Mouse (Mus musculus) midbrain, embryonic 10.5 days (tissue): ENCODE results near the gene Rufy4. TPM values are rescaled to one million over a fixed set of nuclear protein-coding genes. Genes with fewer than 3 reads are reported as not detected.

ENCODE experiments used
- DNase-seq: peaks from one replicate; pipeline ENCODE4 v3.0.0-alpha.2; 2017; ENCODE audit warnings: low spot score
- H3K27ac ChIP-seq: fragments of 300-500 bp; sonication (generic); replicated peaks from 2 replicates; pipeline ENCODE4 v1.5.1; 2016; ENCODE audit warnings: mild to moderate bottlenecking
- H3K27me3 ChIP-seq: fragments of 300-500 bp; sonication (generic); 2 replicates; pipeline ENCODE4 v1.6.1; 2016; ENCODE audit warnings: low read depth, mild to moderate bottlenecking; ENCODE audit not compliant: poor library complexity, severe bottlenecking
- H3K36me3 ChIP-seq: fragments of 300-500 bp; sonication (generic); 2 replicates; pipeline ENCODE4 v1.6.1; 2016; ENCODE audit warnings: mild to moderate bottlenecking, moderate library complexity
- H3K4me1 ChIP-seq: fragments of 300-500 bp; sonication (generic); 2 replicates; pipeline ENCODE4 v1.6.1; 2016
- H3K4me3 ChIP-seq: fragments of 300-500 bp; sonication (generic); 2 replicates; pipeline ENCODE4 v1.5.1; 2016; ENCODE audit warnings: mild to moderate bottlenecking, moderate library complexity
- H3K9me3 ChIP-seq: fragments of 300-500 bp; sonication (generic); replicated peaks from 2 replicates; pipeline ENCODE4 v1.6.1; 2016; ENCODE audit warnings: mild to moderate bottlenecking
- WGBS: fragments of 180-500 bp; shearing (Covaris S2); methylation state at CpG from one replicate; pipeline ENCODE4 v1.1.7; 2016; 5-methylcytosine and 5-hydroxymethylcytosine counted together
- polyA plus RNA-seq: library from polyadenylated mRNA; unstranded; fragments of >200 nt; fragmentation: Nextera tagmentation; extraction: Ambion mirVana; gene quantifications from 2 replicates; pipeline ENCODE4 v1.2.1, GENCODE M21; 2016

Rufy4 gene
- polyA plus RNA-seq, result 0.29 and 0.51 TPM in 2 replicates

- Histone ChIP-seq H3K27me3 (peaks cover 67% of the 10 kb centered on the region), H3K27ac (peak within 1 kb of the TSS; percentile 79), H3K36me3 (no peaks in the 10 kb centered on the region), H3K4me3 (peak within 1 kb of the TSS; percentile 68), H3K4me1 (peaks cover 36% of the 10 kb centered on the region), H3K9me3 (no peaks in the 10 kb centered on the region)
- peak; percentile 76 for DNase-seq
- under 1% methylated on average over 12 of the region's 12 CpGs for WGBS
These were observed at the start of gene Rufy4 for GRCm38 (mm10) chr1:74124991-74125552. Rufy4 (plus strand) TSS chr1:74125541.

- WGBS, result 83% methylated on average over 4 of the region's 4 CpGs
- Histone ChIP-seq H3K4me3 (no peak overlapping the region), H3K27me3 (peaks cover 6% of the 10 kb centered on the region), H3K4me1 (peaks cover 4% of the 10 kb centered on the region; the same call in 1 of the 2 replicates), H3K9me3 (no peaks in the 10 kb centered on the region), H3K27ac (no peak overlapping the region), H3K36me3 (no peaks in the 10 kb centered on the region)
- DNase-seq, result no peak
These were observed 49.1 kb upstream of the Rufy4 start for GRCm38 (mm10) chr1:74076230-74076629.

GRCm38 (mm10) chr1:74077353-74077752, 48.0 kb upstream of the Rufy4 start:
- Histone ChIP-seq H3K4me3 (no peak overlapping the region), H3K9me3 (no peaks in the 10 kb centered on the region), H3K27me3 (no peaks in the 10 kb centered on the region), H3K4me1 (peaks cover 15% of the 10 kb centered on the region), H3K36me3 (no peaks in the 10 kb centered on the region), H3K27ac (no peak overlapping the region)
- peak; percentile 68 for DNase-seq
- 23% methylated on average over 2 of the region's 2 CpGs for WGBS

DNA sequence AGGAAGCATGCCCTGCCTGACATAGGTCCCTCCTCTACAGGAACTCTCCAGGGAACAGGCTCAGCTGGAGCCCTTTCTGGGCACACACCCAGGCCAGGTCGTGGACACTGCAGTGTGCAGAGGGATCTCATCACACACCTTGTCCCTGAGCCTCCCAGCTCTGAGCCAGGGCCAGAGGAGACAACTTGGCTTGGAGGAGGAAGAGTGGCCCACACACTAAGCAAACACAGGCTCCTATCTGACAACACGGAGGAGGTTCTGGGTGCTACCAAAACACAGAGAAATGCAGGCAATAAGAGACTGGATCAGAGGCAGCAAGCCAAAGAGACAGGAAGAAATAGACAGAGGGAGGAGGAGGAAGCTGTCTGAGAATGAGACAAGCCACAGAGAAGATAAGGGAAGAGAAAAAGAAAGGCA, 43.8 kb upstream of the Rufy4 start:
- peak overlapping the region; percentile 52; the same call in 1 of the 2 replicates for H3K27ac ChIP-seq
- no peaks in the 10 kb centered on the region for H3K36me3 ChIP-seq
- DNase-seq, result no peak
- no peak overlapping the region for H3K4me3 ChIP-seq
- WGBS, result 59% methylated on average over 2 of the region's 2 CpGs
- H3K4me1 ChIP-seq, result peaks cover 41% of the 10 kb centered on the region
- H3K27me3 ChIP-seq, result peaks cover 11% of the 10 kb centered on the region; the same call in 1 of the 2 replicates
- H3K9me3 ChIP-seq, result no peaks in the 10 kb centered on the region

DNA sequence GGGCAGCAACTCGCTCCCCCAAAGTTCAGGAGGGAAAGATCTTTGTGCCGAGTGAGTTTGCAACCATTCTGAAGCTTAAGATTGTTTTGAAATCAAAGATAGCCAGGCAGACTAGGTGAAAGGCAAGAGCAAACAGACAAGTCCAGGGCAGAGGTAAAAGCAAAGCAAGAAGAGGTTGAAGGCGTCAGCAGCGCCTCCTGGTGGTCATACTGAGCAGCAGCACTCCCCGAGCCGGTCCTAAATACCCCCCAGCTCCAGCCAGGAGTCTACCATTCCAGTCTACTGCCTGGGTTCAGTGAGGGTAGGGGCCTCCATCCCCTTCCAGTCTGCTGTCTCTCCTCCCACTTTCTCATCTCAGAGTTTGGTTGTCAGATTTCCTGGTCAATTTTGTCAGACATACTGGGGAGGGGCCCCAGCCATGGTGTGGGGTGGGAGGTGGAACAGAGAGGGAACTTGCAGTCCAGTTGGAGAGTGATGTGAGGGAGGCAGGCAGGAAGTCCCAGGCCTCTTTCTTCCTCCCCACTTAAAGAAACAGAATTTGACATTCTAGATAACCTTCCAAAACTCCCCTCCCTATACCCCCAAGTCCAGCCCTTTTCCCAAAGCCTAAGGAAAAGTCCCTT, 42.4 kb upstream of the Rufy4 start:
- Histone ChIP-seq H3K36me3 (no peaks in the 10 kb centered on the region), H3K4me3 (no peak overlapping the region), H3K4me1 (peaks cover 41% of the 10 kb centered on the region), H3K27me3 (peaks cover 11% of the 10 kb centered on the region; the same call in 1 of the 2 replicates), H3K9me3 (no peaks in the 10 kb centered on the region), H3K27ac (no peak overlapping the region)
- peak; percentile 55 for DNase-seq
- 11% methylated on average over 6 of the region's 6 CpGs for WGBS

DNA sequence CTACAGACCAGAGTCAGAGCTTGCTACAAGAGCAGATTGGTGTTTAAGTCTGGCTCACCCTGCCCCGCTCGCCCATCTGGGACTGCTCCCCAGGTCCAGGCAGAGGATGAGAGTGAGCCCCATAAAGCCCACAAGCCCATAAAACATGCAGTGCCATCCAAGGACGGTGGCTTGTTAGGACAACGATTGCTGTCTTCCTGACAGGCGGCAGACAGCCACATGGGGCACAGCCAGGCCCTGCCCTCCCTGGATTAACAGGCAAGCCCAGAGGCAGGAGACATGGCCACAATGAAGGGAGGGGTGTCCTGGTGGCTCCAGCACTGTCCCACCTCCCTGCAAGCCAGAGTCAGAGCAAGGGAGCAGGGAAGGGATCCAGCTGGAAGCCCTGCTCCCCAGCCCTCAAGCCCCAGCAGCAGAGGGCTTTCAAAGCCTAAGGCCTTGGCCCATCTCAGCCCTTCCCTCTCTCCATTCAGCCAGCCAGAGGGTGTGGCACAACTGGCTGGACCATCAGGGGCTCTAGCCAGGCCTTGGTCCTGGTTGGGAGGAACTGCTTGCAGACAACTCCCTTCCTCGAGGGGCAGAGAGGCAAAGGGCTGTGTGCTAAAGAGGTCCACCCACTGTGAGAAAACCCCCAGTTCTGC, 41.2 kb upstream of the Rufy4 start:
- Histone ChIP-seq H3K4me3 (no peak overlapping the region), H3K27ac (peak overlapping the region; percentile 65), H3K4me1 (peaks cover 41% of the 10 kb centered on the region), H3K27me3 (peaks cover 11% of the 10 kb centered on the region; the same call in 1 of the 2 replicates), H3K36me3 (no peaks in the 10 kb centered on the region), H3K9me3 (no peaks in the 10 kb centered on the region)
- no peak for DNase-seq
- WGBS, result 78% methylated on average over 6 of the region's 6 CpGs

DNA sequence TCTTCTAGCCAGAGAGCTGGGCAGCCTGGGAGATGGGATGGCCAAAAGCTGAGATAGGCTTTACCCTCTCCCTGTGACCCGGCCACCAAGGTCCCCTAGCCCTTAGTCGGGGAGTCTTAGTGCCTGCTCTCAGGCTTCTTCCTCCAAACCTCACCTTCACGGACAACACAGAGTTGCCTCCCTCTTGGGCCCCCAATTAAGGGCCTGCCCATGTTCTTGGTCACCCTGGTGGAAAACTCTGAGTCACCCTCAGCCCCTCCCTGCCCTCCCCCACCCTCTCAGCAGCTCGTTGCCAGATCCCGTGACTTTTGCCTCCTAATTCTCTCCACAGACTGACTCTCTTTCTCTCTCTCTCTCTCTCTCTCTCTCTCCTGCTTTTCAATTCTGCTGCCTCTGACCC, 40.6 kb upstream of the Rufy4 start:
- H3K27me3 ChIP-seq, result peaks cover 11% of the 10 kb centered on the region; the same call in 1 of the 2 replicates
- no peaks in the 10 kb centered on the region for H3K36me3 ChIP-seq
- H3K27ac ChIP-seq, result peak overlapping the region; percentile 65
- 50% methylated on average over 5 of the region's 5 CpGs for WGBS
- H3K9me3 ChIP-seq, result no peaks in the 10 kb centered on the region
- peaks cover 43% of the 10 kb centered on the region for H3K4me1 ChIP-seq
- DNase-seq, result no peak
- no peak overlapping the region for H3K4me3 ChIP-seq

GRCm38 (mm10) chr1:74085566-74085965, 39.8 kb upstream of the Rufy4 start:
- no peak overlapping the region for H3K4me3 ChIP-seq
- H3K36me3 ChIP-seq, result no peaks in the 10 kb centered on the region
- peaks cover 51% of the 10 kb centered on the region for H3K4me1 ChIP-seq
- no peaks in the 10 kb centered on the region for H3K9me3 ChIP-seq
- H3K27me3 ChIP-seq, result peaks cover 18% of the 10 kb centered on the region
- H3K27ac ChIP-seq, result no peak overlapping the region
- WGBS, result 91% methylated on average over 7 of the region's 7 CpGs
- no peak for DNase-seq

GRCm38 (mm10) chr1:74088569-74088968, 36.8 kb upstream of the Rufy4 start:
- Histone ChIP-seq H3K27ac (no peak overlapping the region), H3K9me3 (no peaks in the 10 kb centered on the region), H3K36me3 (no peaks in the 10 kb centered on the region), H3K4me3 (no peak overlapping the region), H3K4me1 (peaks cover 50% of the 10 kb centered on the region), H3K27me3 (peaks cover 23% of the 10 kb centered on the region)
- WGBS, result 79% methylated on average over 1 of the region's 1 CpGs
- no peak for DNase-seq

DNA sequence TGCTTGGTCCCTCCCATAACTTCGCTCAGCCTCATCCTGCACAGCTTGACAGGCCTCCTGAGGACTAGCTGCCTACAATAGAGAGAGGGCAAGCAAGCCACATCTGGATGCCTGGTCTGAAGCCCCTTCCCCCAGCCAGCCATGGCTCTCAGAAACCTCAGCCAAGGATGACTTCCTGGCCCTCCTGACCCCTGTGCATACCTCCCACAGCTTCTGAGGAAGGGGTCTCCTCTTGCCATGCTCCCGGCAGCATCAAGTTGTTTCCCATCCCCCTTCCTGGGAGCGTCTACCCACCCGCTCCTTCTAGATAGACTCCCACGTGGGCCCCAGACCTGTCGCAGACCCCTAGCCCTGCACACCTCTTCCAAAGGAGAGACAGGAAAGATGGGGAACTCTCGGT, 35.0 kb upstream of the Rufy4 start:
- peak overlapping the region; percentile 73 for H3K27ac ChIP-seq
- no peak for DNase-seq
- no peaks in the 10 kb centered on the region for H3K9me3 ChIP-seq
- H3K4me1 ChIP-seq, result peaks cover 36% of the 10 kb centered on the region
- WGBS, result 50% methylated on average over 7 of the region's 7 CpGs
- H3K27me3 ChIP-seq, result peaks cover 26% of the 10 kb centered on the region
- H3K4me3 ChIP-seq, result peak overlapping the region; percentile 31
- H3K36me3 ChIP-seq, result no peaks in the 10 kb centered on the region

DNA sequence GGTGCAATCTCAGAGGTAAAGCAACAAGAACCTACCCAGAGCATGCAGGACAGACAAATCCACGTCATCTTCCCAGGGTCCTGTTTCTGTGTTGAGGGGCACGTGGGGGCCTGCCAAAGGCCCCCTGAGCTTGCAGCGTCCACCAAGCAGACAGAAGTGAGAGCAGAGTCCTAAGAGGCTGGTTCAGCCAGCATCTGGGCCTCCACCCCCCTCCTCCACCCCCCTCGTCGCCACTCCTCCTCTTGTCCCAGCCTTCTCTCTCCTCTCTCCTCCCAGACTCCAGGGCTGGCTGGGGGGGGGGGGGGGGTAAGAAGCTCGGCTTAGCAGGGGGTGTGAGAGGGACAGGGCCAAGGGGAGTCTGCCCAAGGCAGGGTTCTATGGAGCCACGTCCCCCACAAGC, 34.2 kb upstream of the Rufy4 start:
- Histone ChIP-seq H3K4me3 (peak overlapping the region; percentile 31), H3K27ac (peak overlapping the region; percentile 73), H3K27me3 (peaks cover 35% of the 10 kb centered on the region), H3K36me3 (no peaks in the 10 kb centered on the region), H3K9me3 (no peaks in the 10 kb centered on the region), H3K4me1 (peaks cover 41% of the 10 kb centered on the region)
- DNase-seq, result no peak
- 19% methylated on average over 6 of the region's 7 CpGs for WGBS

DNA sequence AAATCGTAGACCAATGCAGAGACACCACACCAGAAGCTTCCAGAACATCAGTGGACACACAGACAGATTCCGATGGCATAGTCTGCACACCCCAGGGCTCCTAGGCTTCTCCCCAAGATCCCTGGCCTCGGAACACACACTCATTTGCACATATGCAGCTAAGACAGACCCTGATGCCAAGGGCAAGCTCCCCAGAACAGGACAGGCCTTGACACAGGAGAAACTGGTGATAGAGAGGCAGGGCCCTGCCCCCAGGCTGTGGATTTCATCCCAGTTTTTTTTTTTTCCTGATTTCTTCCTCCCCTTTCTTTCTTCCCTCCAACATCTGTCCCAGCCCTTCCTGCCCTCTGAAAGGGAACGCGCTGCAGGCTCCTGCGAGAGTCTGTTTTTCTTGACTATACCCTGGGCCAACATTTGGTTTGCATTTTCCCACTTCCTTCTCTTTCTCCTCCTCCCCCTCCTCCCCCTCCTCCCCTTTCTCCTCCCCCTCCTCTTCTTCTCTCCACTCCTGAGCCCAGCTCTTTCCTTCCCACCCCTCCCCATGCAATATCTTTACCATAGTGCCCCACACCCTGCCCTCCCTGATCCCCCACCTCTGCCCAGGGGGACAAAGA, 33.6 kb upstream of the Rufy4 start:
- Histone ChIP-seq H3K4me1 (peaks cover 42% of the 10 kb centered on the region), H3K27me3 (peaks cover 40% of the 10 kb centered on the region), H3K27ac (peak overlapping the region; percentile 73), H3K4me3 (no peak overlapping the region), H3K36me3 (no peaks in the 10 kb centered on the region), H3K9me3 (no peaks in the 10 kb centered on the region)
- DNase-seq, result peak; percentile 33
- WGBS, result 56% methylated on average over 6 of the region's 6 CpGs
